Mouse (Mus musculus): ENCODE results near the gene Gm8356. TPM values are rescaled to one million over a fixed set of nuclear protein-coding genes. Genes with fewer than 3 reads are reported as not detected.
"Not testable (repeated sequence)": the region's sequence is repeated elsewhere in the genome, so short reads cannot be mapped to it uniquely, and the experiment has no call there.

Gm8356 gene
- 0.15 TPM in 1 of 2 replicates, not detected in the other for polyA plus RNA-seq (2015; fragmentation: Nextera tagmentation; extraction: Ambion mirVana)

DNA sequence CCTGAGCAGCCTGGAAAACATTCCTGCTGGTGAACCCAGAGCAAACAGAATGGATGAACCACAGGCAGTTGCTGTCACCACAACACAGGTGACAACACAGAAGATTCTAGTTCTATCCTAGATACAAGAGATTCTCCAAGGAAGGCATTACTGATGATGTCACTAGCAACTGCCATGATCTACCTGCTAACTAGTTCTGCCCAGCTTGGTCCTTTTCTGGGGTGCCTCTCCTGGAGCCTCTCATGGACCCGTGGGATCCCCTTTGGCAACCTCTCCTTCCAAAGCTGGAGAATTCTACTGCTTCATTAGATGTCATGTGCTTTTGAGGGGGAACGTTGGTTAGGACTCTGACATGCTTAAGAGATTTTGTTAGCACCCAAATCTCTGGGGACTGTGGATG lies at the start of gene Gm8356:
Gene Gm8356, minus strand, starts transcription at position 101 of the 400 bp plus-strand sequence.
- not testable (repeated sequence) for H3K9me3 ChIP-seq (replicated peaks); H3K4me2 ChIP-seq; ATAC-seq (replicated peaks; ENCODE audit: insufficient number of reproducible peaks, insufficient read depth, low FRiP score, low read depth); H3K27ac ChIP-seq; H3K36me3 ChIP-seq; H3K9ac ChIP-seq; H3K4me1 ChIP-seq (replicated peaks); H3K4me3 ChIP-seq; H3K27me3 ChIP-seq
- WGBS: 64% methylated on average over 1 of the region's 2 CpGs

DNA sequence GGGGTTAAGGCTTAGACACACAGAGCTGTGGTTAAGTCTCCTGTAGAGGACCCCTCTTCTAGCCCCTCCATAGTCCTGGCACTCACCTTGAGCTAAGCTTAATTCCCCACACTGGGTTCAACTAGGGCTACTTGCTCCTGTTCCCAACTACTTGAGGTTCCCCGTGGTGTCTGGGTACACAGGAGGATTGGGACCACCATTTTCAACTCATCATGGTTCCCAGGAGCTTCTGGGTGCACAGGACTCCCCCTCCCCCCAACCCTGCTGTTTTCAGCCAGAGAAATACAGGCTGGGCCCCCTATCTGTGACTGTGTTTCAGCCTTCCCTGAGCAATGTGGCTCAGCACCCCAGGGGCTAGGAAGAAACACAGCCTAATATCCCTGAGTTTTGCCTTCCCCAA lies 50.8 kb downstream of the Gm8356 start:
- H3K4me2 ChIP-seq, H3K27ac ChIP-seq: not testable (repeated sequence)
- WGBS: 33% methylated on average over 1 of the region's 1 CpGs

DNA sequence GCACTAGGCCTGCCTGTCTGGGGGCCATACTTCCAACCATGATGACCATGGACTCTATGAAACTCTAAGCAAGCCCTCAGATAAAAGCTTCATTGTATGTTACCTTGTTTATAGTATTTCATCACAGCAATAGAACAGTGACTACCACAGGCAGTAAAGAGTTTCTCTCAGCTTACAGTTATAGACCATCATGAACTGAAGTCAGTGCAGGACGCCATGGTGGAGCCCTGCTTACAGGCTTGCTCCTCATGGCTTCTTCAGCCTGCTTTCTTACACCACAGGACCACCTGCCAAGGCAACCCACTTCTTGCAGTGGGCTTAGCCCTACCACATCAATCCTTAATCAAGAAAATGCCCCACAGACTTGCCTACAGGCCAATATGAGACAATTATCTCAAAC lies 51.5 kb downstream of the Gm8356 start:
- H3K4me2 ChIP-seq; H3K27ac ChIP-seq; H3K4me1 ChIP-seq (replicated peaks); H3K4me3 ChIP-seq; ATAC-seq (replicated peaks; ENCODE audit: insufficient number of reproducible peaks, insufficient read depth, low FRiP score, low read depth); H3K9ac ChIP-seq; H3K9me3 ChIP-seq (replicated peaks); H3K36me3 ChIP-seq; H3K27me3 ChIP-seq: not testable (repeated sequence)
- WGBS: 55% methylated on average over 1 of the region's 1 CpGs

More for the DNA sequence above, 50.8 kb downstream of the Gm8356 start:
- H3K4me1 ChIP-seq (replicated peaks); H3K9me3 ChIP-seq (replicated peaks); H3K36me3 ChIP-seq; H3K9ac ChIP-seq; H3K4me3 ChIP-seq; H3K27me3 ChIP-seq; ATAC-seq (replicated peaks; ENCODE audit: insufficient number of reproducible peaks, insufficient read depth, low FRiP score, low read depth): not testable (repeated sequence)

GRCm38 (mm10) chr14:6482126-6482525 lies 55.0 kb downstream of the Gm8356 start:
- H3K4me3 ChIP-seq; ATAC-seq (replicated peaks; ENCODE audit: insufficient number of reproducible peaks, insufficient read depth, low FRiP score, low read depth); H3K9me3 ChIP-seq (replicated peaks); H3K4me1 ChIP-seq (replicated peaks); H3K4me2 ChIP-seq; H3K27me3 ChIP-seq; H3K36me3 ChIP-seq; H3K27ac ChIP-seq; H3K9ac ChIP-seq: not testable (repeated sequence)
- 59% methylated on average over 7 of the region's 8 CpGs for WGBS

Other genes starting within 250 kb of the Gm8356 start
- 0.21 and 0.22 TPM in 2 replicates for gene Gm21103, start 232.4 kb downstream of the Gm8356 start, polyA plus RNA-seq (2015; fragmentation: Nextera tagmentation; extraction: Ambion mirVana)
- not detected in 2 replicates for gene Gm3618, start 193.6 kb downstream of the Gm8356 start, polyA plus RNA-seq (2015; fragmentation: Nextera tagmentation; extraction: Ambion mirVana)
- not detected in 2 replicates for gene Gm16440, start 147.0 kb downstream of the Gm8356 start, polyA plus RNA-seq (2015; fragmentation: Nextera tagmentation; extraction: Ambion mirVana)
- gene Gm3591, start 124.8 kb downstream of the Gm8356 start, polyA plus RNA-seq (2015; fragmentation: Nextera tagmentation; extraction: Ambion mirVana): 2.2 and 2.3 TPM in 2 replicates
- gene Gm3594, start 92.7 kb downstream of the Gm8356 start, polyA plus RNA-seq (2015; fragmentation: Nextera tagmentation; extraction: Ambion mirVana): not detected in 2 replicates
- gene Gm3629, start 53.3 kb upstream of the Gm8356 start, polyA plus RNA-seq (2015; fragmentation: Nextera tagmentation; extraction: Ambion mirVana): 0.32 and 0.59 TPM in 2 replicates
- gene Gm3460, start 85.1 kb upstream of the Gm8356 start, polyA plus RNA-seq (2015; fragmentation: Nextera tagmentation; extraction: Ambion mirVana): not detected in 2 replicates
- gene Gm10251, start 146.9 kb upstream of the Gm8356 start, polyA plus RNA-seq (2015; fragmentation: Nextera tagmentation; extraction: Ambion mirVana): not detected in 2 replicates
- gene Gm8050, start 183.0 kb upstream of the Gm8356 start, polyA plus RNA-seq (2015; fragmentation: Nextera tagmentation; extraction: Ambion mirVana): not detected in 2 replicates
- gene Gm3636, start 205.0 kb upstream of the Gm8356 start, polyA plus RNA-seq (2015; fragmentation: Nextera tagmentation; extraction: Ambion mirVana): 7.7 and 7.8 TPM in 2 replicates
- gene Gm8362, start 237.1 kb upstream of the Gm8356 start, polyA plus RNA-seq (2015; fragmentation: Nextera tagmentation; extraction: Ambion mirVana): not detected in 2 replicates